Mouse (Mus musculus) right cerebral cortex, adult 2 months (tissue): Measurements from ENCODE around the gene Pla2g2e.
"Not testable (repeated sequence)": the region's sequence is repeated elsewhere in the genome, so short reads cannot be mapped to it uniquely, and the experiment has no call there.

Source experiments
- DNase-seq, 2 experiments: peaks; one replicate each; pipeline ENCODE4 v3.0.0; 2021 to 2022; ENCODE audit warnings: low spot score in 2 of 2

Pla2g2e gene

GRCm38 (mm10) chr4:138882179-138882578 lies 4.4 kb downstream of the Pla2g2e start:
- peak; percentile 64 to 69 for DNase-seq

- DNase-seq = peak; percentile 94
Observed at GRCm38 (mm10) chr4:138884261-138884660, 6.5 kb downstream of the Pla2g2e start.

- DNase-seq = no peak
Observed at GRCm38 (mm10) chr4:138889165-138889564, 11.4 kb downstream of the Pla2g2e start.

- no peak for DNase-seq
Observed at GRCm38 (mm10) chr4:138889635-138890034, 11.9 kb downstream of the Pla2g2e start.

- DNase-seq = no peak
Observed at GRCm38 (mm10) chr4:138892655-138893054, 14.9 kb downstream of the Pla2g2e start.

GRCm38 (mm10) chr4:138893789-138894188 lies 16.0 kb downstream of the Pla2g2e start:
- not testable (repeated sequence) for DNase-seq

- no peak for DNase-seq
Observed at GRCm38 (mm10) chr4:138899361-138899760, 21.6 kb downstream of the Pla2g2e start.

- peak in 1 of 2 experiments; percentile 1 for DNase-seq
Observed at GRCm38 (mm10) chr4:138905624-138906337, 28.0 kb downstream of the Pla2g2e start.

- DNase-seq = no peak
Observed at GRCm38 (mm10) chr4:138913141-138913787, 35.5 kb downstream of the Pla2g2e start.

- DNase-seq = peak; percentile 91 to 95
Observed at GRCm38 (mm10) chr4:138913797-138914196, 36.1 kb downstream of the Pla2g2e start, which contains the start of gene Otud3. Gene Otud3 (minus strand): TSS chr4:138913945.

GRCm38 (mm10) chr4:138917282-138917681 lies 39.5 kb downstream of the Pla2g2e start:
- no peak for DNase-seq

- DNase-seq = no peak
Observed at GRCm38 (mm10) chr4:138921254-138922130, 43.8 kb downstream of the Pla2g2e start.

GRCm38 (mm10) chr4:138922131-138922459 lies 44.4 kb downstream of the Pla2g2e start:
- peak; percentile 100 for DNase-seq

GRCm38 (mm10) chr4:138925561-138925960 lies 47.8 kb downstream of the Pla2g2e start:
- no peak for DNase-seq
